Mouse (Mus musculus) gastrocnemius, postnatal 14 days (tissue): ENCODE data around the gene Bag5. TPM values are rescaled to one million over a fixed set of nuclear protein-coding genes. Genes with fewer than 3 reads are reported as not detected.
A peak's percentile ranks its signal among the peaks of the same experiment; 100 is the strongest.

Source experiments
- DNase-seq: peaks from one replicate; pipeline ENCODE4 v3.0.0; 2021; ENCODE audit warnings: mixed read lengths
- intact Hi-C: fragments of 180-260 bp; cut with DNase I; formaldehyde crosslinking; loops from one replicate; pipeline ENCODE4 v1.15.1; 2025; ENCODE audit warnings: low total_unique reads
- long read RNA-seq, 2 experiments: library from polyadenylated mRNA; stranded (forward); transcript quantifications; one replicate each; pipeline ENCODE4 v2.0.0; 2021
- total RNA-seq, 2 experiments: library from RNA; stranded (reverse); gene quantifications; 2 replicates each; pipeline ENCODE4 v1.2.3; 2021

The Bag5 gene
- 10 to 100 TPM; 14.9 to 17.2 TPM for total RNA-seq
- long read RNA-seq, experiment 1, transcript Bag5-201 (2 exons, 2,139 nt): major isoform, 29 of 37 reads
- long read RNA-seq, experiment 1, partial matches to known transcripts: 0 of 37 reads
- long read RNA-seq, experiment 1, other reads (novel, unspliced or antisense): 2 of 37 reads
- long read RNA-seq, experiment 2, transcript Bag5-202 (2 exons, 1,852 nt): minor isoform, 6 of 34 reads
- long read RNA-seq, experiment 2, transcript Bag5-201 (2 exons, 2,139 nt): major isoform, 25 of 34 reads
- long read RNA-seq, experiment 2, partial matches to known transcripts: 1 of 34 reads
- long read RNA-seq, experiment 2, other reads (novel, unspliced or antisense): 1 of 34 reads

- intact Hi-C loops: no loop called here
- peak; percentile 92 for DNase-seq
These were observed at the start of gene Bag5, which contains the start of gene Apopt1 for GRCm38 (mm10) chr12:111713004-111713651. Bag5 (minus strand) TSS chr12:111713257. Apopt1 (plus strand) TSS chr12:111713261.

GRCm38 (mm10) chr12:111760306-111760908 lies 47.4 kb upstream of the Bag5 start:
- DNase-seq: no peak
- intact Hi-C loops: no loop called here

GRCm38 (mm10) chr12:111759176-111760061 lies 46.4 kb upstream of the Bag5 start:
- intact Hi-C loops: no loop called here

GRCm38 (mm10) chr12:111758381-111759175 lies 45.5 kb upstream of the Bag5 start, which contains the start of gene Klc1:
Klc1 (plus strand) TSS chr12:111758849.
- intact Hi-C loops: no loop called here
- peak; percentile 71 for DNase-seq

More at GRCm38 (mm10) chr12:111759176-111760061, 46.4 kb upstream of the Bag5 start:
- DNase-seq: peak; percentile 78

GRCm38 (mm10) chr12:111757561-111758325 lies 44.7 kb upstream of the Bag5 start:
- intact Hi-C loops: no loop called here
- no peak for DNase-seq

- intact Hi-C loops: no loop called here
- no peak for DNase-seq
These were observed 43.6 kb upstream of the Bag5 start for GRCm38 (mm10) chr12:111756698-111757082.

- no peak for DNase-seq
- intact Hi-C loops: no loop called here
These were observed 43.1 kb upstream of the Bag5 start for GRCm38 (mm10) chr12:111756082-111756697.

- intact Hi-C loops: no loop called here
- no peak for DNase-seq
These were observed 42.2 kb upstream of the Bag5 start for GRCm38 (mm10) chr12:111755231-111755630.

- intact Hi-C loops: no loop called here
- DNase-seq: no peak
These were observed 41.7 kb upstream of the Bag5 start for GRCm38 (mm10) chr12:111754710-111755109.

GRCm38 (mm10) chr12:111753347-111753746 lies 40.3 kb upstream of the Bag5 start:
- no peak for DNase-seq
- intact Hi-C loops: no loop called here

GRCm38 (mm10) chr12:111752491-111752890 lies 39.4 kb upstream of the Bag5 start:
- no peak for DNase-seq
- intact Hi-C loops: no loop called here

- DNase-seq: no peak
- intact Hi-C loops: no loop called here
These were observed 37.7 kb upstream of the Bag5 start for GRCm38 (mm10) chr12:111750739-111751138.

- intact Hi-C loops: loop anchor here (10.0 kb wide), 1 partner anchor 197 kb away; no protein-coding TSS in a partner anchor
- DNase-seq: no peak
These were observed 34.4 kb upstream of the Bag5 start for GRCm38 (mm10) chr12:111747421-111747820.

- peak; percentile 83 for DNase-seq
- intact Hi-C loops: loop anchor here (10.0 kb wide), 1 partner anchor 199 kb away; no protein-coding TSS in a partner anchor
These were observed 33.0 kb upstream of the Bag5 start for GRCm38 (mm10) chr12:111746091-111746490.

- no peak for DNase-seq
- intact Hi-C loops: loop anchor here (10.0 kb wide), 1 partner anchor 200 kb away; no protein-coding TSS in a partner anchor
These were observed 32.2 kb upstream of the Bag5 start for GRCm38 (mm10) chr12:111745274-111745673.

GRCm38 (mm10) chr12:111743981-111744423 lies 30.9 kb upstream of the Bag5 start:
- intact Hi-C loops: loop anchor here (10.0 kb wide), 1 partner anchor 201 kb away; no protein-coding TSS in a partner anchor

GRCm38 (mm10) chr12:111743419-111743818 lies 30.4 kb upstream of the Bag5 start:
- no peak for DNase-seq
- intact Hi-C loops: loop anchor here (10.0 kb wide), 1 partner anchor 201 kb away; no protein-coding TSS in a partner anchor

More at GRCm38 (mm10) chr12:111743981-111744423, 30.9 kb upstream of the Bag5 start:
- DNase-seq: peak; percentile 28
